Mouse (Mus musculus) mesoderm, embryonic 11.5 days (tissue): ENCODE results near the gene Anapc11.
"Not testable (repeated sequence)": the region's sequence is repeated elsewhere in the genome, so short reads cannot be mapped to it uniquely, and the experiment has no call there.

Experiments
- DNase-seq: peaks from one replicate; pipeline ENCODE4 v3.0.0-alpha.2; 2012; ENCODE audit warnings: low read depth, low spot score

The Anapc11 gene

GRCm38 (mm10) chr11:120598283-120598989 is at the start of gene Anapc11, which contains the start of gene Alyref:
Gene Anapc11, plus strand, starts transcription at chr11:120598421.
Gene Alyref, minus strand, starts transcription at chr11:120598365.
- DNase-seq: peak; percentile 97

GRCm38 (mm10) chr11:120548786-120549167 is 49.4 kb upstream of the Anapc11 start:
- no peak for DNase-seq

GRCm38 (mm10) chr11:120549168-120549945 is 48.9 kb upstream of the Anapc11 start, which contains the start of gene Mcrip1:
Gene Mcrip1, minus strand, starts transcription at chr11:120549727.
- DNase-seq: peak; percentile 92

GRCm38 (mm10) chr11:120549986-120550809 is 48.0 kb upstream of the Anapc11 start:
- DNase-seq: no peak

- no peak for DNase-seq
Measured at GRCm38 (mm10) chr11:120550810-120551440, 47.3 kb upstream of the Anapc11 start, which contains the start of gene Ppp1r27. Gene Ppp1r27, minus strand, starts transcription at chr11:120551132.

GRCm38 (mm10) chr11:120552736-120553135 is 45.5 kb upstream of the Anapc11 start:
- DNase-seq: no peak

- no peak for DNase-seq
Measured at GRCm38 (mm10) chr11:120554834-120555233, 43.4 kb upstream of the Anapc11 start.

GRCm38 (mm10) chr11:120555260-120555659 is 43.0 kb upstream of the Anapc11 start:
- DNase-seq: no peak

GRCm38 (mm10) chr11:120558843-120559242 is 39.4 kb upstream of the Anapc11 start:
- DNase-seq: not testable (repeated sequence)

GRCm38 (mm10) chr11:120560952-120561728 is 37.1 kb upstream of the Anapc11 start:
- DNase-seq: no peak

- no peak for DNase-seq
Measured at GRCm38 (mm10) chr11:120562949-120563348, 35.3 kb upstream of the Anapc11 start.

- no peak for DNase-seq
Measured at GRCm38 (mm10) chr11:120565114-120565513, 33.1 kb upstream of the Anapc11 start.

GRCm38 (mm10) chr11:120568324-120568723 is 29.9 kb upstream of the Anapc11 start:
- no peak for DNase-seq

- no peak for DNase-seq
Measured at GRCm38 (mm10) chr11:120571122-120571521, 27.1 kb upstream of the Anapc11 start.

- DNase-seq: no peak
Measured at GRCm38 (mm10) chr11:120571754-120572416, 26.3 kb upstream of the Anapc11 start.

- DNase-seq: peak; percentile 43
Measured at GRCm38 (mm10) chr11:120572417-120572751, 25.8 kb upstream of the Anapc11 start.

GRCm38 (mm10) chr11:120572752-120573584 is 25.3 kb upstream of the Anapc11 start, which contains the start of gene P4hb:
Gene P4hb, minus strand, starts transcription at chr11:120573253.
- DNase-seq: peak; percentile 100

- no peak for DNase-seq
Measured at GRCm38 (mm10) chr11:120573585-120574277, 24.5 kb upstream of the Anapc11 start.

GRCm38 (mm10) chr11:120574278-120574600 is 24.0 kb upstream of the Anapc11 start:
- no peak for DNase-seq
